ENCODE assay signal across 8 mouse cellular contexts in genomic region chr8:70897681-70898413, GRCm38 (mm10). TPM values are rescaled to one million over a fixed set of nuclear protein-coding genes. Genes with fewer than 3 reads are reported as not detected.
DNase-seq lines count a peak whose midpoint lies in the region; ATAC-seq lines count a peak whose summit lies in the region.

No protein-coding gene starts in this region.

- H3K27ac ChIP-seq in intestine, embryonic 15.5 days, result peak overlapping the region; percentile 66

- intact Hi-C loops in gastrocnemius, postnatal 36 days (cut with DNase I), result loop anchor here (10.0 kb wide), 1 partner anchor 307 kb away; no protein-coding TSS in a partner anchor
- intact Hi-C loops in left cerebral cortex, postnatal 14 days (cut with DNase I), result loop anchor here (1.0 to 10.0 kb wide), 3 partner anchors 25 to 477 kb away; partner anchors contain the start of genes Ccdc124 and Ocel1

- peaks cover 18% of the 10 kb centered on the region for H3K4me1 ChIP-seq in intestine, embryonic 15.5 days (replicated peaks)

- H3K9me3 ChIP-seq in intestine, embryonic 15.5 days, result no peaks in the 10 kb centered on the region

- peak; percentile 85 to 87 for DNase-seq in adrenal gland, adult 18-20 months (ENCODE audit: low spot score in 2 of 2)
- peak; percentile 94 for DNase-seq in embryo, embryonic 10 days (ENCODE audit: low spot score)
- DNase-seq in gastrocnemius, postnatal 36 days, result peak; percentile 71 to 84
- DNase-seq in left cerebral cortex, postnatal 14 days (ENCODE audit: low spot score in 2 of 2), result peak; percentile 79 to 92
- peak; percentile 85 for DNase-seq in right cerebral cortex, postnatal 4 days
- peak; percentile 72 for DNase-seq in yolk sac, embryonic 10.5 days (ENCODE audit: low spot score)

- peak; percentile 50 for ATAC-seq in intestine, embryonic 15.5 days
- ATAC-seq in megakaryocyte-erythroid progenitor cell, adult 5-6 weeks (replicated peaks; ENCODE audit: low FRiP score, low TSS enrichment, poor library complexity, severe bottlenecking), result peak; percentile 41

- peak overlapping the region; percentile 58 for H3K4me2 ChIP-seq in intestine, embryonic 15.5 days (replicated peaks)

- H3K36me3 ChIP-seq in intestine, embryonic 15.5 days, result peaks cover 22% of the 10 kb centered on the region

- peak overlapping the region; percentile 65 for H3K9ac ChIP-seq in intestine, embryonic 15.5 days

- WGBS in intestine, embryonic 15.5 days, result under 1% methylated on average over 20 of the region's 20 CpGs

- H3K4me3 ChIP-seq in intestine, embryonic 15.5 days (replicated peaks), result peak overlapping the region; percentile 86

- H3K27me3 ChIP-seq in intestine, embryonic 15.5 days (replicated peaks), result peaks cover 7% of the 10 kb centered on the region

RNA-seq across cellular contexts. Expression of gene Rpl18a, which starts 0.6 kb away (rescaled TPM):
- total RNA-seq in adrenal gland, adult 18-20 months (2021), result 1,000 to 10,000 TPM; 1,253 to 1,401 TPM
- total RNA-seq in gastrocnemius, postnatal 36 days (2021), result 100 to 1,000 TPM; 802 to 969 TPM
- polyA plus RNA-seq in intestine, embryonic 15.5 days (2015; fragmentation: Nextera tagmentation; extraction: Ambion mirVana), result 4,170 and 4,400 TPM in 2 replicates
- total RNA-seq in left cerebral cortex, postnatal 14 days (2021), result 100 to 1,000 TPM; 581 to 588 TPM
- total RNA-seq in megakaryocyte-erythroid progenitor cell, adult 5-6 weeks (2014; fragmentation: Nextera tagmentation), result 6,537 and 6,664 TPM in 2 replicates
- 1,763 and 2,438 TPM in 2 replicates for total RNA-seq in megakaryocyte-erythroid progenitor cell, adult 5-6 weeks (2017)

RNA-seq across cellular contexts. Expression of gene Slc5a5, which starts 5.3 kb away (rescaled TPM):
- not detected for total RNA-seq in adrenal gland, adult 18-20 months (2021)
- total RNA-seq in gastrocnemius, postnatal 36 days (2021), result under 1 TPM in 1 of 2 experiments, not detected in 1; 0.10 TPM
- polyA plus RNA-seq in intestine, embryonic 15.5 days (2015; fragmentation: Nextera tagmentation; extraction: Ambion mirVana), result 0.34 and 0.40 TPM in 2 replicates
- 10 to 100 TPM in 1 of 2 experiments, 1 to 10 TPM in 1; 8.4 to 10.3 TPM for total RNA-seq in left cerebral cortex, postnatal 14 days (2021)
- total RNA-seq in megakaryocyte-erythroid progenitor cell, adult 5-6 weeks (2014; fragmentation: Nextera tagmentation), result 0.59 TPM in 1 of 2 replicates, not detected in the other
- total RNA-seq in megakaryocyte-erythroid progenitor cell, adult 5-6 weeks (2017), result not detected in 2 replicates

RNA-seq across cellular contexts. Expression of gene Map1s, which starts 7.9 kb away (rescaled TPM):
- 10 to 100 TPM; 34.3 to 39.5 TPM for total RNA-seq in adrenal gland, adult 18-20 months (2021)
- 10 to 100 TPM in 1 of 2 experiments, 1 to 10 TPM in 1; 9.6 to 15.6 TPM for total RNA-seq in gastrocnemius, postnatal 36 days (2021)
- polyA plus RNA-seq in intestine, embryonic 15.5 days (2015; fragmentation: Nextera tagmentation; extraction: Ambion mirVana), result 36.7 and 38.6 TPM in 2 replicates
- total RNA-seq in left cerebral cortex, postnatal 14 days (2021), result 10 to 100 TPM; 70.4 to 84.5 TPM
- 20.5 and 27.9 TPM in 2 replicates for total RNA-seq in megakaryocyte-erythroid progenitor cell, adult 5-6 weeks (2014; fragmentation: Nextera tagmentation)
- 9.8 and 11.9 TPM in 2 replicates for total RNA-seq in megakaryocyte-erythroid progenitor cell, adult 5-6 weeks (2017)

RNA-seq across cellular contexts. Expression of gene Ccdc124, which starts 24.1 kb away (rescaled TPM):
- total RNA-seq in adrenal gland, adult 18-20 months (2021), result 10 to 100 TPM; 58.9 to 59.3 TPM
- total RNA-seq in gastrocnemius, postnatal 36 days (2021), result 10 to 100 TPM; 56.2 to 64.3 TPM
- 89.4 and 90.7 TPM in 2 replicates for polyA plus RNA-seq in intestine, embryonic 15.5 days (2015; fragmentation: Nextera tagmentation; extraction: Ambion mirVana)
- 10 to 100 TPM; 85.4 to 87.5 TPM for total RNA-seq in left cerebral cortex, postnatal 14 days (2021)
- 28.5 and 47.9 TPM in 2 replicates for total RNA-seq in megakaryocyte-erythroid progenitor cell, adult 5-6 weeks (2014; fragmentation: Nextera tagmentation)
- total RNA-seq in megakaryocyte-erythroid progenitor cell, adult 5-6 weeks (2017), result 30.8 and 51.1 TPM in 2 replicates

RNA-seq across cellular contexts. Expression of gene Kcnn1, which starts 34.8 kb away (rescaled TPM):
- 1 to 10 TPM; 2.2 to 2.8 TPM for total RNA-seq in adrenal gland, adult 18-20 months (2021)
- 10 to 100 TPM; 12.8 to 18.3 TPM for total RNA-seq in gastrocnemius, postnatal 36 days (2021)
- polyA plus RNA-seq in intestine, embryonic 15.5 days (2015; fragmentation: Nextera tagmentation; extraction: Ambion mirVana), result 2.0 TPM in 2 replicates
- total RNA-seq in left cerebral cortex, postnatal 14 days (2021), result 10 to 100 TPM; 17.2 to 19.2 TPM
- 0.32 TPM in 1 of 2 replicates, not detected in the other for total RNA-seq in megakaryocyte-erythroid progenitor cell, adult 5-6 weeks (2014; fragmentation: Nextera tagmentation)
- 2.9 TPM in 1 of 2 replicates, not detected in the other for total RNA-seq in megakaryocyte-erythroid progenitor cell, adult 5-6 weeks (2017)

Comparison
In these comparisons a context has a peak if more than half of its experiments do, and no peak if none do; other contexts are left out.
1. Peak in every context shown above with its lines: DNase-seq, ATAC-seq, H3K4me3 ChIP-seq and H3K27ac ChIP-seq.
2. RNA of gene Slc5a5, which starts 5.3 kb away (total RNA-seq): 8.4 to 10.3 TPM in left cerebral cortex, postnatal 14 days; 0.10 TPM in gastrocnemius, postnatal 36 days, not detected in adrenal gland, adult 18-20 months and 0.59 TPM in megakaryocyte-erythroid progenitor cell, adult 5-6 weeks; every median in the first group is over 4 times any median in the second.